Mouse (Mus musculus): ENCODE measurements around the gene Aida. TPM values are rescaled to one million over a fixed set of nuclear protein-coding genes. Genes with fewer than 3 reads are reported as not detected.

The Aida gene
- polyA plus RNA-seq, 1 experiment from 2014 or later = 41.1 TPM

DNA sequence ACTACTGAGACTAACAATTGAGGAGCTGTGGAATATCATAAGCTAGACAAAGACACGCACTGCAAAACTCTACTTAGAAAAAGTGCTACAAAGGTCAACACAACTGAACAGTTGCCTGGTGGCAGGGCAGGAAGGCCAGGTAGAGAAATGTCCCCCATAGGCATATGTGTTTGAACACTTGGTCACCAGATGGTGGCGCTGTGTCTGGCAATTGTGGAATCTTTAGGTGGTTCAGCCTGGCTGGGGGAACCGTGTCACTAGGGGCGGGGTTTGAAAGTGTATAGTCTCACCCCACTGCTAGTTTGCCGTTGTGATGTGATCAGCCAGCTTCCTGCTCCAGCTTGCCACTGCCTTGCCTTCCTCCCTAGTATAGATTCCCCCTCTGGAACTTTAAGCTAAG lies 78.3 kb downstream of the Aida start:
- DNase-seq (ENCODE audit: low spot score) = no peak
- Histone ChIP-seq H3K4me1 (0 out of 2 replicates have a peak, but pooled peaks cover 4% of the 10 kb centered on the region), H3K27ac (no peak overlapping the region), H3K9me3 (no peaks in the 10 kb centered on the region), H3K36me3 (no peaks in the 10 kb centered on the region), H3K27me3 (ENCODE audit: insufficient read depth, poor library complexity, severe bottlenecking) (no peaks in the 10 kb centered on the region), H3K4me3 (no peak overlapping the region)
- WGBS = 71% methylated on average over 5 of the region's 5 CpGs

Other genes with a start within 250 kb of the Aida start
- 10.8 and 11.4 TPM in 2 replicates for gene Disp1, start 75.1 kb upstream of the Aida start, polyA plus RNA-seq (2016; fragmentation: Nextera tagmentation; extraction: Ambion mirVana)
- gene Brox, start 679 bp downstream of the Aida start, polyA plus RNA-seq (2016; fragmentation: Nextera tagmentation; extraction: Ambion mirVana) = 33.3 and 40.7 TPM in 2 replicates
- gene Mia3, start 73.0 kb downstream of the Aida start, polyA plus RNA-seq (2016; fragmentation: Nextera tagmentation; extraction: Ambion mirVana) = 83.4 and 89.1 TPM in 2 replicates
- gene Taf1a, start 92.4 kb downstream of the Aida start, polyA plus RNA-seq (2016; fragmentation: Nextera tagmentation; extraction: Ambion mirVana) = 14.7 and 18.0 TPM in 2 replicates
- gene Hhipl2, start 121.6 kb downstream of the Aida start, polyA plus RNA-seq (2016; fragmentation: Nextera tagmentation; extraction: Ambion mirVana) = 0.13 and 0.14 TPM in 2 replicates